Mouse (Mus musculus): Measurements from ENCODE around the gene Clic4. TPM values are rescaled to one million over a fixed set of nuclear protein-coding genes. Genes with fewer than 3 reads are reported as not detected.

Clic4 gene
- polyA plus RNA-seq, 1 experiment from 2014 or later, result 110 TPM

GRCm38 (mm10) chr4:135231136-135231535, 41.5 kb downstream of the Clic4 start:
- Histone ChIP-seq H3K9ac (no peak overlapping the region), H3K27ac (replicated peaks) (no peak overlapping the region), H3K4me2 (no peak overlapping the region), H3K9me3 (replicated peaks) (no peaks in the 10 kb centered on the region), H3K4me3 (replicated peaks) (no peak overlapping the region), H3K27me3 (no peaks in the 10 kb centered on the region), H3K36me3 (replicated peaks) (peaks cover 56% of the 10 kb centered on the region), H3K4me1 (replicated peaks) (peaks cover 4% of the 10 kb centered on the region)
- ATAC-seq (ENCODE audit: insufficient read depth), result no peak
- 85% methylated on average over 3 of the region's 3 CpGs for WGBS (ENCODE audit: insufficient replicate concordance)

- Histone ChIP-seq H3K4me2 (no peak overlapping the region), H3K9me3 (replicated peaks) (no peaks in the 10 kb centered on the region), H3K36me3 (replicated peaks) (peaks cover 56% of the 10 kb centered on the region), H3K27ac (replicated peaks) (no peak overlapping the region), H3K4me3 (replicated peaks) (no peak overlapping the region), H3K27me3 (no peaks in the 10 kb centered on the region), H3K9ac (no peak overlapping the region), H3K4me1 (replicated peaks) (peaks cover 3% of the 10 kb centered on the region; the same call in 1 of the 2 replicates)
- ATAC-seq (ENCODE audit: insufficient read depth), result no peak
- WGBS (ENCODE audit: insufficient replicate concordance), result 77% methylated on average over 5 of the region's 5 CpGs
These were observed 42.0 kb downstream of the Clic4 start for GRCm38 (mm10) chr4:135230661-135231060.

- Histone ChIP-seq H3K36me3 (replicated peaks) (peaks cover 56% of the 10 kb centered on the region), H3K4me1 (replicated peaks) (peaks cover 3% of the 10 kb centered on the region; the same call in 1 of the 2 replicates), H3K4me2 (no peak overlapping the region), H3K27me3 (no peaks in the 10 kb centered on the region), H3K9ac (no peak overlapping the region), H3K9me3 (replicated peaks) (no peaks in the 10 kb centered on the region), H3K4me3 (replicated peaks) (no peak overlapping the region), H3K27ac (replicated peaks) (no peak overlapping the region)
- 39% methylated on average over 4 of the region's 4 CpGs for WGBS (ENCODE audit: insufficient replicate concordance)
- no peak for ATAC-seq (ENCODE audit: insufficient read depth)
These were observed 42.7 kb downstream of the Clic4 start for GRCm38 (mm10) chr4:135229871-135230270.

- no peaks in the 10 kb centered on the region for H3K27me3 ChIP-seq
- no peak overlapping the region for H3K4me3 ChIP-seq (replicated peaks)
- H3K9ac ChIP-seq, result no peak overlapping the region
- no peak for ATAC-seq (ENCODE audit: insufficient read depth)
- H3K4me2 ChIP-seq, result no peak overlapping the region
- H3K36me3 ChIP-seq (replicated peaks), result peaks cover 66% of the 10 kb centered on the region
- no peak overlapping the region for H3K27ac ChIP-seq (replicated peaks)
- WGBS (ENCODE audit: insufficient replicate concordance), result 46% methylated on average over 3 of the region's 3 CpGs
- 0 out of 2 replicates have a peak, but pooled peaks cover 3% of the 10 kb centered on the region for H3K4me1 ChIP-seq (replicated peaks)
- no peaks in the 10 kb centered on the region for H3K9me3 ChIP-seq (replicated peaks)
These were observed 44.5 kb downstream of the Clic4 start for GRCm38 (mm10) chr4:135228136-135228535.

GRCm38 (mm10) chr4:135226008-135226667, 46.5 kb downstream of the Clic4 start:
- Histone ChIP-seq H3K4me1 (replicated peaks) (0 out of 2 replicates have a peak, but pooled peaks cover 7% of the 10 kb centered on the region), H3K9me3 (replicated peaks) (no peaks in the 10 kb centered on the region), H3K27me3 (no peaks in the 10 kb centered on the region), H3K4me2 (no peak overlapping the region), H3K9ac (no peak overlapping the region), H3K36me3 (replicated peaks) (peaks cover 73% of the 10 kb centered on the region), H3K4me3 (replicated peaks) (no peak overlapping the region), H3K27ac (replicated peaks) (no peak overlapping the region)
- no peak for ATAC-seq (ENCODE audit: insufficient read depth)
- 81% methylated on average over 12 of the region's 12 CpGs for whole genome bisulfite sequencing (ENCODE audit: insufficient replicate concordance)

GRCm38 (mm10) chr4:135223808-135224207, 48.8 kb downstream of the Clic4 start:
- peaks cover 81% of the 10 kb centered on the region for H3K36me3 ChIP-seq (replicated peaks)
- H3K4me2 ChIP-seq, result no peak overlapping the region
- H3K27me3 ChIP-seq, result no peaks in the 10 kb centered on the region
- no peak for ATAC-seq (ENCODE audit: insufficient read depth)
- 0 out of 2 replicates have a peak, but pooled peaks cover 11% of the 10 kb centered on the region for H3K4me1 ChIP-seq (replicated peaks)
- no peak overlapping the region for H3K27ac ChIP-seq (replicated peaks)
- H3K9ac ChIP-seq, result no peak overlapping the region
- H3K4me3 ChIP-seq (replicated peaks), result no peak overlapping the region
- no peaks in the 10 kb centered on the region for H3K9me3 ChIP-seq (replicated peaks)
- whole genome bisulfite sequencing (ENCODE audit: insufficient replicate concordance), result 91% methylated on average over 9 of the region's 9 CpGs

- Histone ChIP-seq H3K36me3 (replicated peaks) (peaks cover 96% of the 10 kb centered on the region), H3K27ac (replicated peaks) (no peak overlapping the region), H3K4me2 (no peak overlapping the region), H3K4me3 (replicated peaks) (no peak overlapping the region), H3K9me3 (replicated peaks) (no peaks in the 10 kb centered on the region), H3K27me3 (no peaks in the 10 kb centered on the region), H3K4me1 (replicated peaks) (0 out of 2 replicates have a peak, but pooled peaks cover 11% of the 10 kb centered on the region), H3K9ac (no peak overlapping the region)
- no peak for ATAC-seq (ENCODE audit: insufficient read depth)
- 86% methylated on average over 12 of the region's 12 CpGs for WGBS (ENCODE audit: insufficient replicate concordance)
These were observed 50.8 kb downstream of the Clic4 start for GRCm38 (mm10) chr4:135221632-135222407.

GRCm38 (mm10) chr4:135220641-135221040, 52.0 kb downstream of the Clic4 start:
- Histone ChIP-seq H3K9me3 (replicated peaks) (no peaks in the 10 kb centered on the region), H3K9ac (no peak overlapping the region), H3K27ac (replicated peaks) (no peak overlapping the region), H3K36me3 (replicated peaks) (peaks cover 96% of the 10 kb centered on the region), H3K4me2 (no peak overlapping the region), H3K4me3 (replicated peaks) (no peak overlapping the region), H3K4me1 (replicated peaks) (0 out of 2 replicates have a peak, but pooled peaks cover 11% of the 10 kb centered on the region), H3K27me3 (no peaks in the 10 kb centered on the region)
- WGBS (ENCODE audit: insufficient replicate concordance), result 75% methylated on average over 3 of the region's 3 CpGs
- no peak for ATAC-seq (ENCODE audit: insufficient read depth)

GRCm38 (mm10) chr4:135219652-135220051, 53.0 kb downstream of the Clic4 start:
- ATAC-seq (ENCODE audit: insufficient read depth), result no peak
- no peak overlapping the region for H3K4me2 ChIP-seq
- H3K27ac ChIP-seq (replicated peaks), result no peak overlapping the region
- no peaks in the 10 kb centered on the region for H3K9me3 ChIP-seq (replicated peaks)
- peaks cover 96% of the 10 kb centered on the region for H3K36me3 ChIP-seq (replicated peaks)
- 38% methylated on average over 4 of the region's 4 CpGs for WGBS (ENCODE audit: insufficient replicate concordance)
- no peaks in the 10 kb centered on the region for H3K27me3 ChIP-seq
- no peak overlapping the region for H3K9ac ChIP-seq
- no peak overlapping the region for H3K4me3 ChIP-seq (replicated peaks)
- H3K4me1 ChIP-seq (replicated peaks), result 0 out of 2 replicates have a peak, but pooled peaks cover 11% of the 10 kb centered on the region

GRCm38 (mm10) chr4:135209846-135210245, 62.8 kb downstream of the Clic4 start:
- Histone ChIP-seq H3K27ac (replicated peaks) (no peak overlapping the region), H3K9ac (no peak overlapping the region), H3K4me3 (replicated peaks) (no peak overlapping the region), H3K4me2 (no peak overlapping the region), H3K4me1 (replicated peaks) (peaks cover 17% of the 10 kb centered on the region), H3K36me3 (replicated peaks) (peaks cover 41% of the 10 kb centered on the region), H3K9me3 (replicated peaks) (no peaks in the 10 kb centered on the region), H3K27me3 (peaks cover 12% of the 10 kb centered on the region)
- WGBS (ENCODE audit: insufficient replicate concordance), result 72% methylated on average over 2 of the region's 2 CpGs
- no peak for ATAC-seq (ENCODE audit: insufficient read depth)

All from liver, embryonic 15.5 days (tissue).